Mouse (Mus musculus): ENCODE data around the gene Zfp563. TPM values are rescaled to one million over a fixed set of nuclear protein-coding genes. Genes with fewer than 3 reads are reported as not detected.

Gene Zfp563
- 12.0 and 12.6 TPM in 2 replicates for total RNA-seq (2021)
- long read RNA-seq, full-length matches to known transcripts, result 2 of 3 reads
- long read RNA-seq, partial matches to known transcripts, result 0 of 3 reads
- long read RNA-seq, other reads (novel, unspliced or antisense), result 1 of 3 reads

DNA sequence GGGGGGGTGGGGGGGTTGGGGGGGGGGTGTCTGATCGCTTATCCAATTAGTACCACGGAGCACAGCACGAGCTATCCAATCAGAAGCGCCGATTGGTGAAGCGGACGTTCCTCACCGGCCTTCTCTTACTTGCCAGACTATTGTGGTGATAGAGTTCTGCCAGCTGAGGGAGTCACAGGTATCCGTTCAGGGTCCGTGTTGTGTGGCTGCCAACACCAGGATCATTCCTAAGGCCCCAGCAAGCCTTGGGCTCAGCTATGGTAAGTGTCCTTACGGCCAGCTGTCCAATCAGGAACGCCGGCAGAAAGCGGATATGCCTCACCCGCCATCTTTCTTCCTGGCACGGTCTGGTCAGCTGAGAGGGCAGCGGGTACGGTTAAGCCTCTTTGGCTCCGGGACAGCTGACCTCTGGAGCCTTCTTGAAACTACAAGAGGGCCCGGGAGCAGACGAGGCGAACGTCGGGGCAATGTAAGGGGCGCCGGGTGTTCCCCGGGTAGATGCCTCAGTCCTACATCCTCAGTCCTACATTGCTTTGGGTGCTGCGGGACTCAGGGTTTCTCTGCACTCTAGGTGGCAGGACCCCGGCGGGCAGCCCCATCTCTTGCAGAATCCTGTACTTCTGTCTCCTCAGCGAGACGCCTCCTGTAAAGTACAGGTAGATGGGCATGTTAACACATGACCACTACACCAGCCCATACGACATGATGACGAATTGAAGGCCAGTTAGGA, at the start of gene Zfp563:
TSS of gene Zfp563 (plus strand) at position 91 of the 730 bp plus-strand sequence.
- DNase-seq, result peak; percentile 93

DNA sequence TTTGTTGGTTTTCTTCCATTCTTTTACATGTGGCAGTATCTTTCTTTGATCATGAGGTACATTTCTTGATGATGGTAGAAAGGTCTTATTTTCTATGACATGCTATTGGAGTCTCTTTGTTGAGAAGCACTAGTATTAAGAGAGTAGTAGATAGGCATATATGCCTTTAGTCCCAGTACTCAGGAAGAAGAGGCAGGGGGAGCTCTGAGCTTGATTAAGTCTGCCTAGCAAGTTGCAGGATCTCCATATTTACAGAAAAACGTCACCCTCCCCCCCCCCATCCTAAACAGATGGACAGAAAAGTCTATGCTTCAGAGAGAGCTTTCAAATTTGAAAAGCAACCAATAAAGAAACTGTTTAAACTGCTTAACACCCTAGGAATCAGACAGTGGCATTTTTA, 30.3 kb upstream of the Zfp563 start:
- no peak for DNase-seq

DNA sequence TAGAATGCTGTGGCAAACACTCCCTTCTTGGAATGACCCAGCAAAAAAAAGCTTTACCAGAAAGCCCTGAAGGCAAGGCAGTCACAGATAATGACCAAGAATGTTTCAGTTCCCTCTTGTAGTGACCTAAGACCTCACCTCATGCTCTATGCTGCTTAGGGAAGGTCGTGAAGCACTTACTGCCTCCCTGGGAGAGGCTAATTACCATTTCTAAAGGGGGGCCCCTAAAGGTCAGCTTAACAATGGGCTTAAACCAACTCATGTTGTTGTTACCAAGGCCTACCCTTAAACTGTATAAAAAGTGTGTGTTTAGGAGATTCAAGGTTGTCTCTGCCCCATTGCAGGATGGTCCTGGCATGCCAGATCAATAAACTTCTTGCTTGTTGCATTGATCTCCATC, 26.1 kb upstream of the Zfp563 start:
- DNase-seq, result no peak

DNA sequence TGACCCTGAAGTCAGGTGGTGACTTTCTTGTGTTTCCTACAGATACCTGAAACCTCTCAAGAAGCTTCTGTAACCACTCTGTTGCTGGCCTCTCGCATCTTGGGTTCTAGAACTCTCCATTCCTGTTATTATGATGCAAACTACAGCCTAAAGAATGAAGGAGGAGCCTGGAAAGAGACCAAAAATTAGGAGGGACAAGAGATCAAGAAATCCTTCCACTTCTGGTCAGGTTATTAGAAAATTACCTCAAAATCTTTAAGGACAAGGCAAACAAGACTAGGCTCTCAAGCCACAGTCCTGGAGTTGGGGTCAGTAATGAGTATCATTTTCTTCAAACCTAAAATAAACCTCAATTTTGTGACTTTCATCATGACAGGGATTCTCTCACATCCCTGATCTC, 21.2 kb upstream of the Zfp563 start, which contains the start of gene 4921501E09Rik:
TSS of gene 4921501E09Rik (minus strand) at position 101 of the 400 bp plus-strand sequence.
- DNase-seq, result no peak

DNA sequence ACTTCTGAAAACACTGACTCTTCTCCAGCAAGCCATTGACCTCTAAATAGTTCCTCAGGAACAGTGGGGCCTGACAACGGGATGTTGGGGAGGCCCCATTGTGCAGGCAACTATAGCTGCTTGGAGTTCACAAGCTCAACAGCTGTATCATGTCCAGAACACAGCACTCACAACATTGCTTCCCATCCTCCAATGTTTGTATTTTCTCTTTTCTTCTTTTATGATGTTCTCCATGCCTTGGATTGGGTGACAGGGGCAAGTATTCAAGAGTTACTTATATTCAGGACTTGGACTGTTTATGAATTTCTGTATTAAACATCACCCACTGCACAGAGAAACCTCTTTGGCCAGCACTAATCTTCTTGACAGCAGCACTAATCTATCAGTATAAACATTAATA, 2.5 kb downstream of the Zfp563 start:
- DNase-seq, result no peak

DNA sequence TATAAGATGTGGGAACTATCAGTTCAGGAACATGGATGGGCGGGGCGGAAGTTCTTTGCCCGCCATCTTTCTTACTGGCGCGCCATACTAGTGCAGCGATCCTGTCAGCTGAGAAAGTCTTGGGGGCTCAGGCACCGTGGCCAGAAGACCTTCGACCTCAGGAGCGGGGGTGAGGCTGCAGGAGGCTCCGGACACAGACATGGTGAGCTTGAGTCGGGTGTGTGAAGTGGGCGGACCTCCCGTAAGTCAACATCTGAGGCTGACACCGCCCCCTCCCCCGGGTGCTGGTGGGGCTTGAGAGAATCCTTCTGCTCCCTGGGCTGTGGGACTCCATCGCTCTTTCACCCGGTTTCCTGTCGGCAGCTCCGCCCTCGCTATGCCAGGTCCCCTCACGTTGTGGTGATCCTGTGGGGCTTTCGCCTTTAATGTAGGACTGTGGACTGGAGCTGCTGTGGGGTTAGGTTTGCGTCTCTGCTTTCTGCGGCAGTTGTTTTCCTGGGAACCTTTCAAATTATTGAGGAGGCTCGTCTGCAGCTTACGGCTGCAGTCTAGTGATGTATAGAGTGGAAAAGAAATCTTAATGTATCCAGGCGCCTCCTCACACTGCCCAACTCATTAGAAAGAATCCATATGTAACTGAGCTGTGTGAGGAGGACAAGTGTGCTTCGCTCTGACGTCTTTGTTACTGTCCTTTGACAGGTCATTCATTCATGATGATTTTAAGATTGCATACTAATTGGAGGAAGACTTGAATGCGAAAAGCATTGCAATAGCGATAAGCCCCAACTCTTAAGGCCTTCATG, 3.5 kb downstream of the Zfp563 start:
- peak; percentile 78 for DNase-seq

DNA sequence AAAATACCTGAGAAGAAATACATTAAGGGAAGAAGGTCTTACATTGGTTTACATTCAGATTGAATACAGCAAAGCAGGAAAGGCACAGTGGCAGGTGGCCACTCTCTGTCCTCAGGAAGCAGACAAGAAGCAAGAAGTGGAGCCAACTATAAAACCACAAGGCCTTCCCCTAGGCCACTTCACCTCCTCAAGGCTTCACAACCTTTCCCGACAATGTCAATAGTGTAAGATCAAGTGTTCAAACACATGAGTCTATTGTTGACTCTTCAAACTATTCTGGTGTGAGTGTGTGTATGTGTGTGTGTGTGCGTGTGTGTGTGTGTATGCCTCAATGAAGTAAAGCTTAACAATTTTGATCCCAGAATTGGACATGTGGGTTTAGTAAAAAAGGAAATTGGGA, 8.3 kb downstream of the Zfp563 start:
- no peak for DNase-seq

DNA sequence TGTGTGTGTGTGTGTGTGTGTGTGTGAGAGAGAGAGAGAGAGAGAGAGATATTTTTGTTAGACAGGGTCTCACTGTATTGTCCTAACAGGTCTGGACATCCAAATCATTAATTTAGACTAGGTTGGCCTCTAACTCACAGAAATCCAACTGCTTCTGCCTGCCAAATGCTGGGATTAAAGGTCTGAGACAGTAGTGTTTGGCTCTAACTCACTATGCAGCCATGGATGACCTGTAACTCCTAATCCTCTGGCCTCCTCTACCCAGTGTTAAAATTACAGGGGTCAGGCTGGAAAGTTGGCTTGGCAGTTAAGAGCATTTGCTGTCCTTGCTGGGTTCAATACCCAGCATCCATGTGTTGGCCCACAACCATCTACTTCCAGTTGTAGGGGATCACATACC, 35.4 kb downstream of the Zfp563 start:
- DNase-seq, result no peak

DNA sequence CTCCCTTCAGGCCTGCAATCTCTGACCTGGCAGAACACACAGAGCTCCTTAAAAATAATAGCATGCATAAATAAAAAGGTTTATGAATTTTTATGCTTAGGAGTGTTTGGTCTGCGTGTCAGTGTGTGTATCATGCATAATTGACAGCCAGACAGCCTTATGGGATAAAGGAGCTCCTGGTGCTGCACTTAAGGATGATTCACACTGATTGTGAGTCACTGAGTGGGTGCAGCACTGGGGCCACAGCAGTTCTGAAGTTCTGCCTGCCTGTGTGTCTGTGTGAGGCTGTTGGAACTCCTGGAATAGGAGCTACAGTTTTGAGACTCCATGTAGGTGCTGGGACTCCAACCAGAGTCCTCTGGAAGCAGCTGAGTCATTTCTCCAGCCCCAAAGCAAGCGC, 37.1 kb downstream of the Zfp563 start:
- DNase-seq, result peak; percentile 9

DNA sequence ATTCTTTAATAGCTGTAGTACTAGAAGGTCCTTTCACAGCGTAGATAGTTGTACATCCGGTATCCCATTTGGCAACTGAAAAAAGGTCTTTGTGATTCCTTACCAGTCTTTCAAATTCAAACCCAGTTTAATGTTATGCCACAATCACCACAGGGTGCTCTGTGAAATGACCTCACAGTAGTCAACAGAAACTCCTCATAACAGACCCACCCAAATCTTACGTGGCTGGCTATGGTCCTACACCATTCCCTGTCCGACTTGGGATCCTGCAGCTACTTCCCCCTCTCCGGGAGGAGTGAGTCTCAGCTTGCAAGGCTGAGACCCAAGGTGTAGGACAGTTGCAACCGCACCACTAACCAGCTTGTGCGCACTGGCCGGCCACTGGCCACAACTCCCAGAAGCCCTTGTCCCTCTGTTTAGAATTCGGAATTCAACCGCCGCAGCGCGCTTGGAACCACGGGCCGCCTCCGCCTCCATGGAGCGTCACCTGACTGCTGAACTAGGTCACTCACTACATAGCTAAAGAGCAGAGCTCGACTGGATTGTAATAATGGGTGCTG, 50.2 kb downstream of the Zfp563 start, which contains the start of gene Morc2b:
TSS of gene Morc2b (minus strand) at position 423 of the 560 bp plus-strand sequence.
- DNase-seq, result no peak

Other genes starting within 250 kb of the Zfp563 start
- gene Zfp870, start 197.7 kb upstream of the Zfp563 start, total RNA-seq (2021), result 11.2 and 12.6 TPM in 2 replicates
- gene Cyp4f14, start 172.0 kb upstream of the Zfp563 start, total RNA-seq (2021), result 9.4 and 12.7 TPM in 2 replicates
- 83.8 and 111 TPM in 2 replicates for gene Cyp4f13, start 141.9 kb upstream of the Zfp563 start, total RNA-seq (2021)
- gene Zfp472, start 123.5 kb upstream of the Zfp563 start, total RNA-seq (2021), result 4.1 and 7.2 TPM in 2 replicates
- gene Zfp952, start 96.2 kb upstream of the Zfp563 start, total RNA-seq (2021), result 10.6 and 10.8 TPM in 2 replicates
- gene Zfp763, start 55.9 kb upstream of the Zfp563 start, total RNA-seq (2021), result 6.0 and 11.8 TPM in 2 replicates
- gene 4921501E09Rik, start 21.3 kb upstream of the Zfp563 start, total RNA-seq (2021), result not detected in 2 replicates
- not detected in 2 replicates for gene Morc2b, start 50.4 kb downstream of the Zfp563 start, total RNA-seq (2021)
- gene Olfr55, start 79.1 kb downstream of the Zfp563 start, total RNA-seq (2021), result not detected in 2 replicates
- gene Olfr239, start 102.0 kb downstream of the Zfp563 start, total RNA-seq (2021), result not detected in 2 replicates
- gene Olfr1564, start 132.4 kb downstream of the Zfp563 start, total RNA-seq (2021), result 0.18 TPM in 1 of 2 replicates, not detected in the other
- gene Zfp955a, start 165.8 kb downstream of the Zfp563 start, total RNA-seq (2021), result 12.0 and 12.1 TPM in 2 replicates
- gene Olfr63, start 175.4 kb downstream of the Zfp563 start, total RNA-seq (2021), result not detected in 2 replicates
- 16.9 and 17.9 TPM in 2 replicates for gene Zfp955b, start 200.2 kb downstream of the Zfp563 start, total RNA-seq (2021)

Measured in adrenal gland, postnatal 25 days (tissue).